Mouse (Mus musculus): ENCODE results near the gene Gm525.
"Not testable (repeated sequence)": the region's sequence is repeated elsewhere in the genome, so short reads cannot be mapped to it uniquely, and the experiment has no call there.

Gm525 gene

GRCm38 (mm10) chr11:89061362-89061761 is 12.3 kb upstream of the Gm525 start:
- intact Hi-C loops (cut with DNase I), result no loop called here

GRCm38 (mm10) chr11:89064312-89064711 is 9.3 kb upstream of the Gm525 start:
- intact Hi-C loops (cut with DNase I), result no loop called here

DNA sequence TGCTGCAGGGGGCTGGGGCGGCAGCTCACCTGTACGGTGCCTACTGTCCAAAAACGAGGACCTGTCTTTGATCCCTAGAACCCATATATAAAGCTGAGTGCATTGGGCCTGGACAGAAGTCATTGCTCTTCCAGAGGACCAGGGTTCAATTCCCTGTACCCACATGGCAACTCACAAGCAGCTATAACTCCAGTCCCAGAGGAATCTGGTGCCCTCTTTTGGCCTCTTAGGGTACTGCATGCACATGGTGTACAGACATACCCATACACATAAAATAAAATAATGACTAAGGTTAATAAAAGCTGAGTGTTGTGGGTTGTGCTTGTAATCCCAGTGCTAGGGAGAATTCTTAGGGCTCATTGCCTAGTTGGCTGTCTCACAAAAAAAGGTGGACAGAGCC is 8.3 kb upstream of the Gm525 start:
- intact Hi-C loops (cut with DNase I), result no loop called here

GRCm38 (mm10) chr11:89066126-89066525 is 7.5 kb upstream of the Gm525 start:
- intact Hi-C loops (cut with DNase I), result no loop called here

DNA sequence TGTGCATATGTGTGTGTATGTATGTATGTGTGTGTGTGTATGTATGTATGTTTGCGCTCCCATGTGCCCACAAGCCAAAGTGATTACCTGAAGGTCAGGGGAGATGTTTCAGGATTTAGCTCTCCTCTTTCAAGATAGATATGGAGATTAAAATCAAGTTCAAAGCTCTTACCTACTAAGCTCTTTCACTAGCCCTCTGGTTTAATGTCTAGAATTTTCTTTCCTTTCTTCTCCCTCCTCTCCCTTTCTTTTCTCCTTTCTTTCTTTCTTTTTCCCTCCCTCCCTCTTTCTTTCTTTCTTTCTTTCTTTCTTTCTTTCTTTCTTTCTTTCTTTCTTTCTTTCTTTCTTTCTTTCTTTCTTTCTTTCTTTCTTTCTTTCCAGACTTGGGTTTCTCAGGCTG is 6.9 kb upstream of the Gm525 start, which contains the start of gene Dgke:
Gene Dgke (minus strand): TSS at position 101 of the 400 bp plus-strand sequence.
- intact Hi-C loops (cut with DNase I), result no loop called here

GRCm38 (mm10) chr11:89067301-89067822 is 6.3 kb upstream of the Gm525 start:
- intact Hi-C loops (cut with DNase I), result no loop called here

DNA sequence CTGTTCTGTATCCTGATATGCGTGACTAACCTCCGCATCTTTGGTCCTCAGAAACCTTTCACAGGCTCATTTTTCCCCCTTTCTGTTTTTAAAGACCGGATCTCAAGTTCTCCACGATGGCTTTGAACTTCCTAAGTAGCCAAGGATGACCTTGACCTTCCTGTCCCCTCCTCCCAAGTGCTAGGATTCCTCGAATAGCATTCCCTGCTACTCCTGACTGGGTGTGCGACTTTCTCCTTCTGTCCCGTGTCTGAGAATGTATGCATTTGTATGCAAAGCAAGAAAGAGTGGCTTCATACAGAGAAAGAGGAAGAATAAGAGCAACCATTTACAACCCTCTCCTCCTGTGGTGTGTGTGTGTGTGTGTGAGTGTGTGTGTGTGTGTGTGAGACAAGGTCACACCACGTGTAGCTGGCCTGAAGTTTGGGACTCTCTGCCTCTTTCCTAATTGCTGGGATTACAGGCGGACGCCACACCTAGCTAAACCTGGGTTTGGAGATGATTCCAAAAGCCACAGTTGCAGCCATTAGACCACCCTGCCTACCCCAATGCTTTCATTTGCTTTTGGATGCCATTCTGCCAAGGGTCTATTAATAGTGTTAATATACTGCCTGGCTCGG is 5.7 kb upstream of the Gm525 start:
- intact Hi-C loops (cut with DNase I), result no loop called here

GRCm38 (mm10) chr11:89068649-89069048 is 5.0 kb upstream of the Gm525 start:
- intact Hi-C loops (cut with DNase I), result no loop called here

DNA sequence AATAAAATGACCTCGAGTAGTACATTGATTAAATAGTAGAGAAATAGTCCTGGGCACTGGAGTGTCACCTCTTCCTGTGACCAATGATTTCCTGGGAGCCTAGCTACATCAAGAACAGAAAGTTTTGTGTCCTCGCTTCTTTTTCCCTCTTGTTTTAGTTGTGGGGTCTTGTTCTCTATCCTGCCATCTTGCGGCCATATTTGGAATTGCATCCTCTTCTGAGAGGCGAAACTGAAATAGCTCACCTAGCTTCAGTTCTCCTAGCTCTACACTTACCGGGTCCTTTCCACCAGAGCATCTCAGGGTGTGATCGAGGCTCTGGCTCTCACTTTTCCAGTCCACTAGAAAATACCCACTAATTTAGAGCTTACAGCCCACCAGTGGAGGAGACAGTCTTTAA is 4.3 kb upstream of the Gm525 start:
- intact Hi-C loops (cut with DNase I), result no loop called here

DNA sequence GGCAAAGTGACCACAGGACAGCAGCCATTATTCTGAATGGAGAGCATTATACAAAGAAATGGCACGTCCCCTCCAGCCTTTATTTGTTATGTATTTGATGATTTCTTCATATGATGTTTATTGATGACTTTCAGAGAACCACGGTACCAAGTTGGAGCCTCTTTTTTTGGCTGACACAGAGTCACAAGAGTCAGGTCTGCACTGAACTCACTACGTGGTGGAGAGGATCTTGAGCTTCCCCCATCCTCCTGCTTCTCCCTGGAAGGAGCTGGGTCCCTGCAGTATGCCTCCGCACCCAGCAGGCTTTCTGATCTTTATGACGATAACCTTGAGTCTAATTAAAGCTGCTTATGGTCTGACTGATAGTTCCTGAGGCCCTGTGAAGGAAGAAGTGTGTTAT is 2.1 kb upstream of the Gm525 start:
- intact Hi-C loops (cut with DNase I), result no loop called here

GRCm38 (mm10) chr11:89074783-89075413 is 1.3 kb downstream of the Gm525 start:
- intact Hi-C loops (cut with DNase I), result no loop called here

DNA sequence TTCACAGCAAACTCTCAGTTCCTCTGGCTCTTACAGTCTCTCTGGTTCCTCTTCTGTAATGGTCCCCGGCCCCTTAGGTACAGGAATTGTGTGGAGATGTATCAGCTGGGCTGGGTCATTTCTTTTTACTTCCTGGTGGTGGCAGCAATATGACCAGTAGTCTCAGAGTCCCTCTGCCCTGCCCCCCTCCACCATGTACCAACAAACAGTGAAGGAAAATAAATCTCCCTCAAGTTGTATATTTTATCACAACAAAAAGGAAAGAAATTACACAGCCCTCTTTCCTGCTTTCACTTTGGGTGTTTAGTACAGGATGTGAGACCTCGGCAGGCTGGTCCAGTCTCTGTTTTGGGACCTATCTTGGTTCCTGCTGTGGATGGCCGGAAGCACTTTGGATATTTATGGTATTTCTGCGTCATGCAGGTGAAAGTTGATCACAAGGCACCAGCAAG is 2.8 kb downstream of the Gm525 start:
- intact Hi-C loops (cut with DNase I), result no loop called here

GRCm38 (mm10) chr11:89077601-89078000 is 4.0 kb downstream of the Gm525 start:
- intact Hi-C loops (cut with DNase I), result no loop called here

- intact Hi-C loops (cut with DNase I), result no loop called here
These were observed 4.7 kb downstream of the Gm525 start for GRCm38 (mm10) chr11:89078305-89078704.

DNA sequence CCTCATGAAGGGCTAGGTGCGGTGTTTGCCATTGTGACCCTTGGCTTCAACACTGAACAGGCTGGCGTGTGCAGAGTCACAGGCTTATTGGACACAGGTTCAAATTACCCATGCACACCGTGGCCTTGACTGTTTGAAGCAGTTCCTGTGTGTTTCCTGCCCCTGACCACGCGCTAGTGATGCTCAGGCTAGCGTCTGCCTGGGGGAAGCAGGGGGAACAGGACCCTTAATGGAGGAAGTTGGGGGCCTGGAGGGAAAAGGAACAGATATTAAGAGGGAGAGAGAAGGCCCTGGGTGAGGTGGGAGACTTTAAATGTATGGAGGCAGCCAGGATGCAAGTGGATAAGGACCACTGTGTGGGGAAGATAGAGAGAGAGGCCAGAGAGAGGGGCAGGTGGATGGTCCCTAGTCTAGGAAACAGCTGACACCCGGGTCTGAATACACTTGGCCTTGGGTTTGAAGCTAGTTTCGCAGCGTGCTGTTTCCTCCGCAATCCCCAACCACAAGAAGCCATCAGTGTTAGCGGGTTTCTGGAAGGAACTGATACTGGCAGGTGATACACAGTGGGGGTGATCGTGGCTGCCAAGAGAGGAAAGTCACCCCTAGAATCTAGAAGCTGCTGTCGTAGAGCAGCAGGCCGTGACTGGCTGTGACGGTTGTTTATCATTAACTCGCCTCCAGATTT is 5.5 kb downstream of the Gm525 start:
- intact Hi-C loops (cut with DNase I), result no loop called here

DNA sequence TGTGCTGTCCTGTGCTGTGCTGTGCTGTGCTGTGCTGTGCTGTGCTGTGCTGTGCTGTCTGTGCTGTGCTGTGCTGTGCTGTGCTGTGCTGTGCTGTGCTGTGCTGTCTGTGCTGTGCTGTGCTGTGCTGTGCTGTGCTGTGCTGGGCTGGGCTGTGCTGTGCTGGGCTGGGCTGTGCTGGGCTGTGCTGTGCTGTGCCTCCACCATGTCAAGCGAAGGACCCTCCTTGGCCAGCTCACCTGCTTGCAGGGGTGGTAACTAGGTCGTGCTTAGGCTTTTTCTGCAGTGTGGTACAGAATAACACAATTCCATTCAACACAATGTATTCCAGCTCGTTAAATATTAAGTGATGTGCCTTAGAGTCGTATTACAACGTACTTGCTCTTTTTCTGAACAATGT is 8.3 kb downstream of the Gm525 start:
- intact Hi-C loops (cut with DNase I), result not testable (repeated sequence)

- intact Hi-C loops (cut with DNase I), result not testable (repeated sequence)
These were observed 9.1 kb downstream of the Gm525 start for GRCm38 (mm10) chr11:89082691-89083090.

DNA sequence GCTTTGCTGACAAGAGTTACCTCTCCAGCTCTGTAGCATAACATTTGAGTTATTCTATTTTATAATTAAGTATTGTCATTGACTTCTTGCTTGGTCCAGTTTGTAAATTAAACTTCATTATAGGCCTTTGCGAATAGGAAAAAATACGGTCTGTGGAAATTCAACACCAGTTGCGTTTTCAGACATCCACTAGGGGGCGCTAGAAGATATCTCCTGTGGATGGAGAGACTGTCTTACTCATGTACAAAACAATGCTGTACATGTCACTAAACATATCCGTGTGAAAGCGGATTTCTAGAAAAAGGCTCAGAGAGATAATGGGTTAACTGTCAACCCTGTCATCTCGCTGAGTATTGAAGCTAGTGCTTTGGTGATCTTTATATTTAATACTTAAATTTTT is 11.0 kb downstream of the Gm525 start:
- intact Hi-C loops (cut with DNase I), result no loop called here

- intact Hi-C loops (cut with DNase I), result no loop called here
These were observed 12.7 kb downstream of the Gm525 start for GRCm38 (mm10) chr11:89086208-89086809.

GRCm38 (mm10) chr11:89088754-89089153 is 15.1 kb downstream of the Gm525 start:
- intact Hi-C loops (cut with DNase I), result no loop called here

GRCm38 (mm10) chr11:89090359-89090758 is 16.7 kb downstream of the Gm525 start:
- intact Hi-C loops (cut with DNase I), result not testable (repeated sequence)

DNA sequence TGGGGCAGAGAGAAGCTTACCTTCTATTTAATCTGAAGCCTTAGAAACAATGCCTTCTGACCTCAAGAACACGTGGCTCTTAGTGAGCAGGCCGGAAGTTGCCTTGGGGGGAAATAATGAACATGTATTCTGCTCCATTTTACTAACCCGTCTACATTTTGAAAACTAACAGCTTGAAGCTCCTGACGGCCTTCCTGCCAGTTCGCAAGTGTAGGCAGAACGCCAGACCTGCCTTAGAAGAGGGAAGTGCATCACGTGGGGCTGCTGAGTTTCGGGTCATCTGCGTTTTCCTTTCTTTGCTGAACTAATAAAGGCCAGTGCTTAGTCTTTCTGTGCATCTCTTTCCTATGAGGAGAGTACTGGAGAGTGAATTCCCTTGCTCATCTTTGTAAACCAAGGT is 19.1 kb downstream of the Gm525 start:
- intact Hi-C loops (cut with DNase I), result no loop called here

Measured in adrenal gland (tissue).